Mouse (Mus musculus) thymus, postnatal 36 days (tissue): ENCODE data around the gene Olfr1128.
"Not testable (repeated sequence)": the region's sequence is repeated elsewhere in the genome, so short reads cannot be mapped to it uniquely, and the experiment has no call there.

Source experiments
- DNase-seq, 2 experiments: peaks; one replicate each; pipeline ENCODE4 v3.0.0; 2022; ENCODE audit warnings: mixed read lengths in 2 of 2

The Olfr1128 gene

DNA sequence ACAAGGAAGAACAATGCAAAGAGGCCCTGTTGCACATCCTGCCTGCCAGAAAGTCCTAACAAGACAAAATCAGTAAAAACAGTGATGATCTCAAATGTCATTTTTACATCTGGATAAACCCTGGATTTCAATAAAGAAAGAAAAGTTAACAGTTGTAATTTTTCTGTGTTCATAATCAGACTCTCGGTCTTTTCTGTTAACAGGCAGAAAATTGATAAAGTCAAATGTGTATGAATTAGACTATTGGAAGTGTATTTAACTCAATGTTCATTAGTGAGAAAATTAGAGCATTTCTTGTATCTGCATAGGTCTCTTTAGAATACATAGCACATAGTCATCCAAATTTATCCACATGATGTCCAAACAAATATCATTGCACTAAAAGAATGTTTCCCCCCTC, at the start of gene Olfr1128:
Gene Olfr1128 (minus strand): TSS at position 101 of the 400 bp plus-strand sequence.
- no peak for DNase-seq

DNA sequence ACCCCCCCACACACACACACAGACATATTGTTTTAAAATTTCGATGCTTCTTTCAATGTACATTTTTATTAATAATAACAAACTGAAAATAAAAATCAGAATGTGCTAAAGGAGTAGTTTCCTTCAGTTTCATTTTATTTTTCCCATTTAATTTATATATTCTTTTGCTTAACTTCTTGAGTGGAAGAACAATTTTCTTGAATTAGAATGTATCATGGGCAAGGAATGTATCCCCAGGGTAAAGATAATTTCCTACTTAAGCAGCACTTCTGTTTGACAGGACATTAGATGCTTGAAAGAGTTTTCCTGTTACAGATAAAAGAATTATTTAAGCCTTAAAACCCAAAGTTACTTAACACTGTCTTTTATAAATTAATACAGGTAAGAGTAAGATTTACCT, 28.3 kb upstream of the Olfr1128 start, which contains the start of gene Olfr1129:
Gene Olfr1129 (plus strand): TSS at position 301 of the 400 bp plus-strand sequence.
- not testable (repeated sequence) for DNase-seq

DNA sequence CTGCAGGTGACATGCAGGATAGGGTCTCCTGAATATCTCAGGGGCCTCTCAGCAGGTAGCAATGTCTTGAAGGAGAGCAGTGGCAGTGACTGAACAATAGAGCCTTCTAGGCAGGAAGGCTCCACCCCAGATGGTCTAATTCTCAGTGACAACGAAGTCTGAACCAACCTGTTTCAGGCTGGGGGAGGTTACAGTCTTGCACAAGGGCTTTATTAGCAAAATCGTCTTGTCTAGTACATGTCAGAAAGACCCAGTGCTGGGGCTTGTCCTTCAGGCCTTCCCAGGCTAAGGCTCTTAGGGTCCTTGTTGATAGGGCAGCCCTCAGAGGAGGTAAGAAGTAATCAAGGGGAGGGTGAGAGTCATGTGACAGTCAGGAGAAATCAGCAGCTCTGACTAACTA, 10.5 kb downstream of the Olfr1128 start:
- no peak for DNase-seq

DNA sequence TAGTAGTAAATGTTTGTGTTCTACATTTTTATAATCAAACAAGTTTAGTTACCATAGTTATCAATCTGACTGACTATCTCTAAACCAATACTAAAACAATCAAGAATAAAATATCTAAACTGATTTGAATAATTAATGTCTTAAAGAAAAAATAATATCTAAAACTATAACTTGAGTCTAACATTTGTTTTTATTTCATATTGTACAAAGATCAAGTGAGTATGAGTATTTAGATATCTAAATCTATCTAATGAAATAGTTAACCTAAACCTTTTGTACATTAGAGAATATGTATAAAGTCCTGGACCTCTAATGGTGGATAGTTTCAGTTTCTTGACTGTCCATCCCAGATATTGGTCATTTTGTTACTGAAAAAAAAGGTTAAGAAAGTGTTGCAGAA, 13.8 kb downstream of the Olfr1128 start, which contains the start of gene Olfr153:
Gene Olfr153 (plus strand): TSS at position 301 of the 400 bp plus-strand sequence.
- DNase-seq: no peak

DNA sequence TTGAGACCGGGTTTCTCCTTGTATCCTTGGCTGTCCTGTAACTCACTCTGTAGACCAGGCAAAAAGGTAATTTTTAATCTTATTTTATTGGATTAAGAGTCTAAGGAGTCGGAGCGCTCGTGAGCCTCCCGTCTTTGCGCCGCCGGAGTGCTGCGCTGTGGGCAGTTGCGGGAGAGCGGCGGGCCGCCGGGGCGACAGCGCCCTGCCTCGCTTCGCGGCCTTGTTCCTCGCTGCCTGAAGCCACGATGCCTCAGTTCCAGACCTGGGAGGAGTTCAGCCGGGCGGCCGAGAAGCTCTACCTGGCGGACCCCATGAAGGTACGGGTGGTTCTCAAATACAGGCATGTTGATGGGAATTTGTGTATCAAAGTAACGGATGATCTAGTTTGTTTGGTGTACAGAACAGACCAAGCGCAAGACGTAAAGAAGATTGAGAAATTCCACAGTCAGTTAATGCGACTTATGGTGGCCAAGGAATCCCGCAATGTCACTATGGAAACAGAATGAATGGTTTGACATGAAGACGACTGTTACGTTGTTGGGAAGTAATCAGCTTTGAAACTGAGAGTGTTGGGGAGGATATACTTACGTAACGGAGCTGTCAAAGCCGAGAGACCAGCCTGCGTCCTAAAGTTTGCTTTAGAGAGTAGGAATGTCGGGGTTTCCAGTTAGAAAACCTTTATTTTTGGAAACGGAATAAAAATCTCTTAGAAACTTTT, 19.3 kb downstream of the Olfr1128 start:
- not testable (repeated sequence) for DNase-seq

GRCm38 (mm10) chr2:87520651-87521050, 24.7 kb downstream of the Olfr1128 start:
- DNase-seq: no peak

DNA sequence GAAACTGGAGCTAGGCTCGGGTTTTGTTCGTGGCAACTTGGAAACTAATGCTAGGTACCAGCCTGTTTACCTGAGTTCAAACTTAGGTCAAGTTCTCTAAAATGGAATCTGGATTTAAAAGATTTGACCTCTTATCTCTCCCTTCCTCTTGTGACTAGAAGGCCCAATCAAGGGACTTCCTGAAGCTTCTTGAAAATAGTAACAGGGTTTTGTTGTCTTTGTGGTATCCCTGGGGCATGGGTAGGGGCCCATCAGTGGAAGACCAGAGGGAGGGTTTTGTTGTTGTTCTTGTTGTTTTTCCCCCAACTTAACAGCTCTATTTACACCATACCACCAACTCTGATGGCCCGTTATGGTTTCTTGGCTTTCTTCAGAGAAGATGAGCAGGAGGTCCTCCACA, 28.8 kb downstream of the Olfr1128 start:
- no peak for DNase-seq

GRCm38 (mm10) chr2:87515457-87516060, 29.8 kb downstream of the Olfr1128 start:
- no peak for DNase-seq

DNA sequence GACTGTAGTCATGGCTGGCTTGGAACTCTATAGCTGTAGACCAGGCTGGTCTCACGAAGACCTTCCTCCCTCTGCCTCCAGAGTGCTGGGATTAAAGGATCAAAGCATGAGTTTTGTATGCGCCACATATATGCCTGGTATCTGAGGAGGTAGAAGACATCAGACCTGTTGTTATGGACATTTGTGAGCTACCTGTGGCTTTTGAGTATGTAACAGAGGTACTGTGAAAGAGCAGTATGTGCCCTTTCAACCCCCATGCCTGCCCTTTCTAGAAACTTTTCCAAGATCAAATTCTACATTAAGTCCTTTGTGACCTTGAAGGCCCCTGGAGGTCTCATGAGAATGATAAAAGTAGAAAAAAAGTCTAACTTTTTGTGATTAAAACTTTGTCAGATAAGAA, 30.3 kb downstream of the Olfr1128 start:
- DNase-seq: no peak

GRCm38 (mm10) chr2:87506265-87506664, 39.1 kb downstream of the Olfr1128 start, which contains the start of gene Pramel6:
TSS of gene Pramel6 (plus strand) at chr2:87506565.
- DNase-seq: no peak

GRCm38 (mm10) chr2:87496993-87497392, 48.3 kb downstream of the Olfr1128 start, which contains the start of gene Pramel7:
TSS of gene Pramel7 (minus strand) at chr2:87497093.
- not testable (repeated sequence) for DNase-seq
